Mouse (Mus musculus) hindbrain, embryonic 12.5 days (tissue): ENCODE data around the gene Gm21985. TPM values are rescaled to one million over a fixed set of nuclear protein-coding genes. Genes with fewer than 3 reads are reported as not detected.
"Not testable (repeated sequence)": the region's sequence is repeated elsewhere in the genome, so short reads cannot be mapped to it uniquely, and the experiment has no call there.

ENCODE experiments used
- ATAC-seq: fragments of 200-750 bp; cut with Nextera tagmentation; 2 replicates; pipeline ENCODE4 v1.8.0; 2017; ENCODE audit warnings: moderate TSS enrichment; ENCODE audit not compliant: low FRiP score
- H3K27ac ChIP-seq: fragments of 300-500 bp; sonication (generic); 2 replicates; pipeline ENCODE4 v1.5.1; 2016; ENCODE audit warnings: mild to moderate bottlenecking
- H3K27me3 ChIP-seq: fragments of 300-500 bp; sonication (generic); 2 replicates; pipeline ENCODE4 v1.6.1; 2016; ENCODE audit warnings: mild to moderate bottlenecking
- H3K36me3 ChIP-seq: fragments of 300-500 bp; sonication (generic); 2 replicates; pipeline ENCODE4 v1.6.1; 2016; ENCODE audit warnings: mild to moderate bottlenecking
- H3K4me1 ChIP-seq: fragments of 300-500 bp; sonication (generic); 2 replicates; pipeline ENCODE4 v1.6.1; 2016
- H3K4me2 ChIP-seq: fragments of 300-500 bp; sonication (generic); replicated peaks from 2 replicates; pipeline ENCODE4 v1.6.1; 2016; ENCODE audit warnings: mild to moderate bottlenecking
- H3K4me3 ChIP-seq: fragments of 300-500 bp; sonication (generic); 2 replicates; pipeline ENCODE4 v1.5.1; 2016; ENCODE audit warnings: mild to moderate bottlenecking
- H3K9ac ChIP-seq: fragments of 300-500 bp; sonication (generic); 2 replicates; pipeline ENCODE4 v1.6.1; 2016; ENCODE audit warnings: mild to moderate bottlenecking, moderate library complexity
- H3K9me3 ChIP-seq: fragments of 300-500 bp; sonication (generic); replicated peaks from 2 replicates; pipeline ENCODE4 v1.6.1; 2016; ENCODE audit warnings: mild to moderate bottlenecking
- WGBS: fragments of 180-500 bp; shearing (Covaris S2); methylation state at CpG from one replicate; pipeline ENCODE4 v1.1.7; 2016; 5-methylcytosine and 5-hydroxymethylcytosine counted together
- polyA plus RNA-seq: library from polyadenylated mRNA; unstranded; fragments of >200 nt; fragmentation: Nextera tagmentation; extraction: Ambion mirVana; gene quantifications from 2 replicates; pipeline ENCODE4 v1.2.1, GENCODE M21; 2016

The Gm21985 gene
- polyA plus RNA-seq, 1 experiment from 2014 or later, result not detected

GRCm38 (mm10) chr2:112267547-112268269 lies 1.6 kb downstream of the Gm21985 start:
- Histone ChIP-seq H3K27ac (no peak overlapping the region), H3K27me3 (no peaks in the 10 kb centered on the region), H3K9me3 (no peaks in the 10 kb centered on the region), H3K4me2 (peak overlapping the region; percentile 92), H3K4me1 (peaks cover 32% of the 10 kb centered on the region), H3K4me3 (no peak overlapping the region), H3K9ac (no peak overlapping the region), H3K36me3 (no peaks in the 10 kb centered on the region)
- ATAC-seq, result no peak
- WGBS, result 84% methylated on average over 8 of the region's 8 CpGs

DNA sequence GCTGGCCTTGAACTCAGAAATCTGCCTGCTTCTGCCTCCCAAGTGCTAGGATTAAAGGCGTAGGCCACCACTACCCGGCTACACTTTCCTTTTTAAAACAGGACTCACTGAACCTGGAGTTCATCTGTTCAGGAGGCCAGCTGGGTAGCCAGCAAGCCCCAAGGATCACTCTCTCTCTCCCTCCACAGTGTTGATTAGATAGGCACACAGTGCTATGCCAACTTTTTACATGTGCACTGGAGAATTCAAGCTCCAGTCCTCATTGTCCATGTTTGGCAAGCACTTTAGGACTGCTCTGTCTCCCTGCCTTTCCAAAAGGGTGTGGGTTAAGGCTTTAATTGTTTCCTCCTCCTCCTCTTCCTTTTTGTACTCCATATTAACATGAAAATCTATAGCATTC lies 3.9 kb downstream of the Gm21985 start:
- Histone ChIP-seq H3K9me3 (no peaks in the 10 kb centered on the region), H3K4me1 (peaks cover 24% of the 10 kb centered on the region), H3K4me3 (no peak overlapping the region), H3K9ac (no peak overlapping the region), H3K36me3 (no peaks in the 10 kb centered on the region), H3K27me3 (no peaks in the 10 kb centered on the region), H3K27ac (no peak overlapping the region), H3K4me2 (no peak overlapping the region)
- 95% methylated on average over 2 of the region's 2 CpGs for WGBS
- ATAC-seq, result no peak

- Histone ChIP-seq H3K4me2 (no peak overlapping the region), H3K4me3 (no peak overlapping the region), H3K9me3 (no peaks in the 10 kb centered on the region), H3K9ac (no peak overlapping the region), H3K36me3 (0 out of 2 replicates have a peak, but pooled peaks cover 3% of the 10 kb centered on the region), H3K27ac (no peak overlapping the region), H3K27me3 (no peaks in the 10 kb centered on the region), H3K4me1 (peaks cover 9% of the 10 kb centered on the region)
- no peak for ATAC-seq
- WGBS, result 90% methylated on average over 2 of the region's 2 CpGs
Measured at GRCm38 (mm10) chr2:112272909-112273308, 6.8 kb downstream of the Gm21985 start.

DNA sequence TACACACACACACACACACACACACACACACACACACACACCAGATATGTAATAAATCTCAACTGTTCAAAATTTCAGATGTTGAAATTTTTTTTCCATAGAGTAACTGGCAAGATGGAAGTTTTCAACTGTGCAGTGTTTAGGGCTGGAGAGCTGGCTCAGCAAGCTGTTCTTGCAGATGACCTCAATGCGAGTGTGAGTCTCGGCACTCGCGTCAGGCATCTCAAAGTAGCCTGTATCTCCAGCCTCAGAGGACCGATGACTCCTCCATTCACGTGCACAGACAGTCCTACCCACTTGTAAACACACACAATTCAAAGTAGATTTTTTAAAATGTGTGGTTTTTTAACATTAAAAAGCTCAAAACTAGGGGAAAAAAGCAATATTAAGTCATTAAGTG lies 7.4 kb downstream of the Gm21985 start:
- H3K36me3 ChIP-seq, result 0 out of 2 replicates have a peak, but pooled peaks cover 3% of the 10 kb centered on the region
- no peaks in the 10 kb centered on the region for H3K27me3 ChIP-seq
- 90% methylated on average over 6 of the region's 6 CpGs for WGBS
- no peak overlapping the region for H3K27ac ChIP-seq
- H3K4me2 ChIP-seq, result no peak overlapping the region
- no peaks in the 10 kb centered on the region for H3K9me3 ChIP-seq
- H3K4me1 ChIP-seq, result peaks cover 6% of the 10 kb centered on the region
- H3K9ac ChIP-seq, result no peak overlapping the region
- no peak for ATAC-seq
- H3K4me3 ChIP-seq, result no peak overlapping the region

DNA sequence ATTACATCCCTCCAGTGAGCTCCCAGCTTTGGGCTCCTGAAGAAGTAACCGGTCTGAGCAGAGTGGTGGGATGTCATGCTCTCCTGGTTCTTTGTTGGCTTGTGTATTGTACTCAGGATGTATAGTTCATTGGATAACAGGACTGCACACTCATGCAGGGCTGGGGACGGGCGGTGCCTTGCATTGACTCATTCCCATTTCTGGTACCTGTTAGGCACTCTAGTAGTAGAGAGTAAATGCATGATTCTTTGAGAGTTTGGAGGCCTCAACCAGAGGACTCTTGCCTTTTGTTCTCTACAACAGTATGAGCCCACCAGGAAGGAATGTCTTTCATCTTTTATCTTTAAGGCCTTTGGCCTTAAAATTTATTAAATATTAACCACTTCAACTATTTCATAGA lies 10.8 kb downstream of the Gm21985 start:
- no peak for ATAC-seq
- Histone ChIP-seq H3K27ac (no peak overlapping the region), H3K4me3 (no peak overlapping the region), H3K27me3 (no peaks in the 10 kb centered on the region), H3K9me3 (no peaks in the 10 kb centered on the region), H3K4me2 (no peak overlapping the region), H3K36me3 (0 out of 2 replicates have a peak, but pooled peaks cover 3% of the 10 kb centered on the region), H3K9ac (no peak overlapping the region), H3K4me1 (no peaks in the 10 kb centered on the region)
- WGBS, result 90% methylated on average over 3 of the region's 3 CpGs

- Histone ChIP-seq H3K27ac (no peak overlapping the region), H3K9ac (no peak overlapping the region)
Measured at GRCm38 (mm10) chr2:112282846-112283245, 16.7 kb downstream of the Gm21985 start.

GRCm38 (mm10) chr2:112284363-112285030 lies 18.4 kb downstream of the Gm21985 start:
- 3% methylated on average over 21 of the region's 21 CpGs for WGBS
- H3K4me2 ChIP-seq, result peak overlapping the region; percentile 60
- no peaks in the 10 kb centered on the region for H3K9me3 ChIP-seq
- ATAC-seq, result peak; percentile 89
- H3K4me1 ChIP-seq, result peaks cover 6% of the 10 kb centered on the region; the same call in 1 of the 2 replicates
- H3K36me3 ChIP-seq, result no peaks in the 10 kb centered on the region
- peak overlapping the region; percentile 35 for H3K4me3 ChIP-seq
- H3K9ac ChIP-seq, result peak overlapping the region; percentile 28
- H3K27me3 ChIP-seq, result no peaks in the 10 kb centered on the region
- 0 out of 2 replicates have a peak overlapping the region, but pooled peaks have one; percentile 24 for H3K27ac ChIP-seq

More at GRCm38 (mm10) chr2:112282846-112283245, 16.7 kb downstream of the Gm21985 start:
- Histone ChIP-seq H3K36me3 (no peaks in the 10 kb centered on the region), H3K4me3 (no peak overlapping the region), H3K27me3 (no peaks in the 10 kb centered on the region), H3K4me1 (peaks cover 6% of the 10 kb centered on the region; the same call in 1 of the 2 replicates), H3K4me2 (no peak overlapping the region), H3K9me3 (no peaks in the 10 kb centered on the region)
- 81% methylated on average over 1 of the region's 1 CpGs for WGBS
- no peak for ATAC-seq

DNA sequence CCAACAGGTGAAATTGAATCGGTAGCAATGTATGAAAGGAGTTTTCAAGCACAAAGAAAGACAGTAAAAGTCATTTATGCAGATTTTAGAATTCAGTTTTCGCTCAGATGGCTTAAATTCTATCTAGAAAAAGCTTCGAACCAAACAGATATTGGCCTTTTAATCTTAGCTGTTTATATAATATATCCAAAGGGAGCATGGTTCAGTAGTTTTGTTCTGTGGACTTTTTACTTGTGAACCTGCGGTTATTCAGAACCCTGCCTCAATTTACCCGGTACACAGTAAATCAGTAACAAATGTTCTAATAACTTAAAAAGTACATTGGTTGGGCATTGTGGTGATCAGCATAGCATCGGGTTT lies 18.9 kb downstream of the Gm21985 start:
- peaks cover 6% of the 10 kb centered on the region; the same call in 1 of the 2 replicates for H3K4me1 ChIP-seq
- H3K9me3 ChIP-seq, result no peaks in the 10 kb centered on the region
- H3K4me2 ChIP-seq, result peak overlapping the region; percentile 60
- no peak overlapping the region for H3K27ac ChIP-seq
- ATAC-seq, result no peak
- H3K27me3 ChIP-seq, result no peaks in the 10 kb centered on the region
- H3K9ac ChIP-seq, result no peak overlapping the region
- H3K4me3 ChIP-seq, result peak overlapping the region; percentile 35
- WGBS, result 66% methylated on average over 6 of the region's 6 CpGs
- H3K36me3 ChIP-seq, result no peaks in the 10 kb centered on the region

DNA sequence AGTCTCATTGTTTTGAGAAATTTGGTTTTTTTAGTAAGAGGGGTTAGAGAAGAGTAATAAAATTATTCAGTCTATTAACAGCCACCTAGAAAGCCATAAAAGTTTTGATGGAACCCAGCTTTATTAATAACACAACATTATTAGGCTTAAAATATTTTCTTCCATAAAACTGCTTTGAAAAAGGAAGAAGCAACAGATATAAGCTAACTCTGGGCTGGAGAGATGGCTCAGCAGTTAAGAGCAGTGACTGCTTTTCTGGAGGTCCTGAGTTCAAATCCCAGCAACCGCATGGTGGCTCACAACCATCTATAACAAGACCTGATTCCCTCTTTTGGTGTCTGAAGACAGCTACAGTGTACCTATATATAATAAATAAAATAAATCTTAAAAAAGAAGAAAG lies 19.9 kb downstream of the Gm21985 start:
- not testable (repeated sequence) for H3K9me3 ChIP-seq, H3K36me3 ChIP-seq, H3K4me2 ChIP-seq, H3K4me1 ChIP-seq, ATAC-seq, H3K27ac ChIP-seq, H3K9ac ChIP-seq, H3K4me3 ChIP-seq, H3K27me3 ChIP-seq
- 96% methylated on average over 1 of the region's 1 CpGs for WGBS

DNA sequence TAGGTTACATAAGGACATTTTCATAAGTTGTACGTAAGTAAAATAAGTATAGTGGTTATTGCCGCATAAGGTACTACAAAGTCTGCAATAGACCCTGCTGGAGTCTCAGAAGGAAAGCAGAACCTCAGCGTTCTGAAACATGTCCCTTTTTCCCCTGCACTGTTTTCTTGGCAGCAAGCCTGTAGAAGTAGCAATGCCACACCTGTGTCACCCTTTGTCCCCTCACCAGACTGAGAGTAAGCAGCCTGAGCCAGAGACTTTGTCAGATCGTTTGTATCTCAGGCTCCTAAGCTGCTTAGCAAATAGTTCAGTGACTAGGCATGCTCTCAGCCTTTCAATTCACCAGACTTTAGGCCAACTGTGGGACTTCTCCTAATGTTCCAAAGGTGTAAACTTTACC lies 20.9 kb downstream of the Gm21985 start:
- no peaks in the 10 kb centered on the region for H3K9me3 ChIP-seq
- H3K36me3 ChIP-seq, result no peaks in the 10 kb centered on the region
- H3K27me3 ChIP-seq, result no peaks in the 10 kb centered on the region
- H3K4me1 ChIP-seq, result peaks cover 6% of the 10 kb centered on the region; the same call in 1 of the 2 replicates
- H3K9ac ChIP-seq, result no peak overlapping the region
- no peak overlapping the region for H3K4me3 ChIP-seq
- H3K27ac ChIP-seq, result no peak overlapping the region
- no peak for ATAC-seq
- no peak overlapping the region for H3K4me2 ChIP-seq
- WGBS, result 78% methylated on average over 4 of the region's 4 CpGs

DNA sequence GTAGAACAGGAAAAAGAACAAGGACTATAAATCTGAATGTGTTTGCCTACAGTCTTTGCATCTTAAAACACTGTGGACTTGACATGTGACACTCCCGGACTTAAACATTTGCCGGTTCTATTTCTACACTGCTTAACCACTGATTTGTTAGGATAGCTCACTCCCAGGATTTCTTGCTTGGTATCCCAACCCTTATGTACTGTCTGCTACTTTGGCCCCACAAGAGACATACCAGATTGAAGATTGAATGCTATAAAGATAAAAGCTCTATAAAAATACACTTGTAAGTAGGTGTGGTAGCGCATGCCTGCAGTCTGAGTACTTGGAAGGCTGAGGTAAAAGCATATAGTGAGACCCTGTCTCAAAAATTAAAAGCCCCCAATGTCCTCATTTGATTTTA lies 23.4 kb downstream of the Gm21985 start:
- H3K4me1 ChIP-seq, result peaks cover 3% of the 10 kb centered on the region; the same call in 1 of the 2 replicates
- no peaks in the 10 kb centered on the region for H3K27me3 ChIP-seq
- ATAC-seq, result no peak
- no peak overlapping the region for H3K27ac ChIP-seq
- 95% methylated on average over 3 of the region's 3 CpGs for WGBS
- H3K4me3 ChIP-seq, result no peak overlapping the region
- no peak overlapping the region for H3K9ac ChIP-seq
- no peak overlapping the region for H3K4me2 ChIP-seq
- H3K9me3 ChIP-seq, result no peaks in the 10 kb centered on the region
- no peaks in the 10 kb centered on the region for H3K36me3 ChIP-seq

DNA sequence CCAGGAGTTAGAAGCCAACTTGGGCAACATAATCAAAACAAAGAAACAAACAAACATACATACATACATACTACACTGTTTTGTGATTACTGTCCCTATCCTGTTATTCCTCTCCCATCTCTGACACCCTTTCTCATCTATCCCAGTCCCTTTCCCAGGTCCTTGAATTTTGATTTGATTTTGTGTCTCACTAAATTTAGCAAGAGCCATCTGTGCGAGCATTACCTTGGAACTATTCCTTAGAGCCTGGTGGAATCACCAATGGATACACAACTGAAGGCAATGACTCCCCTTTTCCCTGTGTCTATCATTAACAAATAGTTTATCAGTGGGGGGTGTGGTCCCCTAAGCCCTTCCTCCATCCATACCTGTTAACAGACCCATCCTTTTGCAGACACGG lies 26.7 kb downstream of the Gm21985 start:
- H3K9ac ChIP-seq, result no peak overlapping the region
- H3K36me3 ChIP-seq, result no peaks in the 10 kb centered on the region
- no peak overlapping the region for H3K4me2 ChIP-seq
- H3K4me3 ChIP-seq, result no peak overlapping the region
- whole genome bisulfite sequencing, result 92% methylated on average over 2 of the region's 2 CpGs
- no peaks in the 10 kb centered on the region for H3K9me3 ChIP-seq
- no peaks in the 10 kb centered on the region for H3K4me1 ChIP-seq
- no peak for ATAC-seq
- no peak overlapping the region for H3K27ac ChIP-seq
- H3K27me3 ChIP-seq, result no peaks in the 10 kb centered on the region

- WGBS, result 88% methylated on average over 3 of the region's 3 CpGs
- no peak overlapping the region for H3K9ac ChIP-seq
- H3K4me1 ChIP-seq, result no peaks in the 10 kb centered on the region
- ATAC-seq, result no peak
- H3K36me3 ChIP-seq, result no peaks in the 10 kb centered on the region
- no peaks in the 10 kb centered on the region for H3K9me3 ChIP-seq
- H3K4me2 ChIP-seq, result no peak overlapping the region
- no peaks in the 10 kb centered on the region for H3K27me3 ChIP-seq
- H3K4me3 ChIP-seq, result no peak overlapping the region
- no peak overlapping the region for H3K27ac ChIP-seq
Measured at GRCm38 (mm10) chr2:112296211-112296610, 30.1 kb downstream of the Gm21985 start.
